Mouse (Mus musculus) heart, postnatal 0 days (tissue): Measurements from ENCODE around the gene Akap12. TPM values are rescaled to one million over a fixed set of nuclear protein-coding genes. Genes with fewer than 3 reads are reported as not detected.

ENCODE experiments used
- ATAC-seq: fragments of 200-750 bp; cut with Nextera tagmentation; 2 replicates; pipeline ENCODE4 v1.8.0; 2017; ENCODE audit warnings: low read depth, moderate number of reproducible peaks, moderate library complexity; ENCODE audit not compliant: insufficient read depth
- DNase-seq: peaks from one replicate; pipeline ENCODE4 v3.0.0-alpha.2; 2016; ENCODE audit warnings: low spot score
- H3K27ac ChIP-seq: fragments of 300-500 bp; sonication (generic); 2 replicates; pipeline ENCODE4 v1.5.1; 2014; ENCODE audit warnings: low read depth, mild to moderate bottlenecking
- H3K27me3 ChIP-seq: fragments of 300-500 bp; sonication (generic); 2 replicates; pipeline ENCODE4 v1.6.1; 2014; ENCODE audit warnings: low read length, mixed read lengths; ENCODE audit not compliant: control insufficient read depth, insufficient read depth
- H3K36me3 ChIP-seq: fragments of 300-500 bp; sonication (generic); replicated peaks from 2 replicates; pipeline ENCODE4 v1.6.1; 2014; ENCODE audit warnings: low read length, mixed read lengths; ENCODE audit not compliant: control insufficient read depth, insufficient read depth
- H3K4me1 ChIP-seq: fragments of 300-500 bp; sonication (generic); 2 replicates; pipeline ENCODE4 v1.6.1; 2014; ENCODE audit warnings: antibody characterized with exemption; ENCODE audit not compliant: control insufficient read depth, insufficient read depth
- H3K4me2 ChIP-seq: fragments of 300-500 bp; sonication (generic); 2 replicates; pipeline ENCODE4 v1.6.1; 2014; ENCODE audit warnings: low read depth, mild to moderate bottlenecking, low read length, moderate library complexity
- H3K4me3 ChIP-seq: fragments of 300-500 bp; sonication (generic); 2 replicates; pipeline ENCODE4 v1.5.1; 2014; ENCODE audit warnings: low read depth, low read length
- H3K9ac ChIP-seq: fragments of 300-500 bp; sonication (generic); replicated peaks from 2 replicates; pipeline ENCODE4 v1.6.1; 2014; ENCODE audit warnings: low read depth, low read length, mixed read lengths
- H3K9me3 ChIP-seq: fragments of 300-500 bp; sonication (generic); replicated peaks from 2 replicates; pipeline ENCODE4 v1.6.1; 2016; ENCODE audit warnings: low read length; ENCODE audit not compliant: control insufficient read depth
- CTCF ChIP-seq: IDR thresholded peaks from 2 replicates; pipeline ENCODE4 v1.5.1; 2016; ENCODE audit warnings: antibody characterized with exemption, control low read depth, low read depth
- EP300 ChIP-seq: IDR thresholded peaks from 2 replicates; pipeline ENCODE4 v1.6.1; 2016; ENCODE audit warnings: antibody characterized with exemption, low read depth
- WGBS: fragments of 180-500 bp; shearing (Covaris S2); extraction: QIAGEN DNeasy Blood & Tissue Kit; methylation state at CpG from one replicate; pipeline ENCODE4 v1.1.7; 2014; 5-methylcytosine and 5-hydroxymethylcytosine counted together
- polyA plus RNA-seq: library from polyadenylated mRNA; unstranded; fragments of >200 nt; fragmentation: Nextera tagmentation; extraction: Ambion mirVana; gene quantifications from 2 replicates; pipeline ENCODE4 v1.2.1, GENCODE M21; 2015
- total RNA-seq: library from RNA; depleted of rRNA; stranded (reverse); fragments of >200 nt; gene quantifications from 2 replicates; pipeline ENCODE4 v1.2.3, GENCODE M21; 2014; ENCODE audit warnings: low replicate concordance

Akap12 gene
- total and polyA plus RNA-seq, 2 experiments from 2014 or later = 19.9 to 26.1 TPM

GRCm38 (mm10) chr10:4386609-4387591 is 120.7 kb downstream of the Akap12 start:
- peak overlapping the region; percentile 85 for H3K4me3 ChIP-seq
- H3K9me3 ChIP-seq = no peaks in the 10 kb centered on the region
- ATAC-seq (peak; percentile 92), DNase-seq (peak; percentile 92)
- peaks cover 47% of the 10 kb centered on the region for H3K4me1 ChIP-seq
- no peaks in the 10 kb centered on the region for H3K36me3 ChIP-seq
- no peaks in the 10 kb centered on the region for H3K27me3 ChIP-seq
- peak overlapping the region; percentile 99 for H3K9ac ChIP-seq
- under 1% methylated on average over 70 of the region's 133 CpGs for WGBS
- peak overlapping the region; percentile 99 for H3K27ac ChIP-seq
- H3K4me2 ChIP-seq = peak overlapping the region; percentile 90
- TF ChIP-seq CTCF (peak; percentile 3; the same call in 1 of the 2 replicates), EP300 (no peak)

GRCm38 (mm10) chr10:4387701-4388383 is 121.7 kb downstream of the Akap12 start, which contains the start of gene Zbtb2:
Zbtb2 (minus strand) TSS chr10:4388108.
- TF ChIP-seq CTCF (no peak), EP300 (no peak)
- DNase-seq (peak; percentile 87), ATAC-seq (peak; percentile 15; the same call in 1 of the 2 replicates)
- WGBS = under 1% methylated on average over 71 of the region's 87 CpGs
- Histone ChIP-seq H3K27me3 (no peaks in the 10 kb centered on the region), H3K4me3 (peak within 1 kb of the TSS; percentile 85), H3K36me3 (peaks cover under 1% of the 10 kb centered on the region; the same call in 1 of the 2 replicates), H3K9ac (peak within 1 kb of the TSS; percentile 99), H3K9me3 (no peaks in the 10 kb centered on the region), H3K27ac (peak within 1 kb of the TSS; percentile 99), H3K4me1 (peaks cover 45% of the 10 kb centered on the region), H3K4me2 (peak within 1 kb of the TSS; percentile 90)

DNA sequence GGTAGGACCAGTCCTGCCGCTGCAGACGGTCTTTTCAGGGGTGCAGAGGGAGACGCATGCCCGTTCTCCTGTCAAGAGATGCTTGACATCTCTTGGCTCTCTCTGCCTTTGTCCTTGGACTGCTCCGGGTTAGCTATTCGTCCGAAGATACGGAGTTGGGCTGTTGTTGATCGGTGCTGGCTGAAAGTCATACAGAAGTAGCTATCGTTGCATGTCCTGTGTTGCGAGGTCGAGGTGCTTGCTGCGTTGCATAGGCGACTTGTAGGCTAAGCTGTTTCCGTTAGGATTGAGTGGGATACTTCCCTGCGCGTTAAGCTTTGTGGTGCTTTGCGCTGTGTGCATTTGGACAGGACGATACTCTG is 122.2 kb downstream of the Akap12 start:
- Histone ChIP-seq H3K4me2 (peak overlapping the region; percentile 90), H3K4me1 (peaks cover 41% of the 10 kb centered on the region), H3K9ac (peak overlapping the region; percentile 99), H3K9me3 (no peaks in the 10 kb centered on the region), H3K36me3 (peaks cover 6% of the 10 kb centered on the region; the same call in 1 of the 2 replicates), H3K4me3 (peak overlapping the region; percentile 85), H3K27me3 (no peaks in the 10 kb centered on the region), H3K27ac (peak overlapping the region; percentile 99)
- ATAC-seq = no peak
- TF ChIP-seq EP300 (no peak), CTCF (no peak)
- WGBS = under 1% methylated on average over 19 of the region's 19 CpGs
- peak; percentile 26 for DNase-seq

DNA sequence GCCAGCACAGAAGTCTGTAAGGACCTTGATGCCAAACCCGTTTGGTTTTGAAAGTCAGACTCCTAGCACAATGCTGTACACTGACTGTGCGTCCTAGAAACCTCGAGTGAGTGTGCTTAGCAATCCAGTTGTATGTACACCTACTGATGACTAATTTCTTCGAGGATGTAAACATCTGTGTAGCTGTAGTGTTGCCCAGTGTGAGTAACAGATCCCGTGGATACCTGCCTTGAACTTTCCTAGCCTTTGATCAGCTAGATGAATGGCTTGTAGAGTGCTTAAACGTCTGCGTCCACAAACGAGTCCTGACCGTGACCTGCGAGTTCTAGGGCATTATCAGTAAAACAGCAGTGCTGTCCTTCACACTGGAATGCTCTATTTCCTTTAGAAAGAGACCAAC is 122.9 kb downstream of the Akap12 start:
- Histone ChIP-seq H3K27me3 (no peaks in the 10 kb centered on the region), H3K27ac (peak overlapping the region; percentile 99), H3K4me1 (peaks cover 40% of the 10 kb centered on the region), H3K9me3 (no peaks in the 10 kb centered on the region), H3K9ac (peak overlapping the region; percentile 99), H3K36me3 (peaks cover 11% of the 10 kb centered on the region), H3K4me3 (peak overlapping the region; percentile 85), H3K4me2 (peak overlapping the region; percentile 90)
- ATAC-seq (no peak), DNase-seq (no peak)
- 6% methylated on average over 10 of the region's 10 CpGs for WGBS
- TF ChIP-seq CTCF = no peak
- TF ChIP-seq EP300 = no peak

GRCm38 (mm10) chr10:4389461-4390112 is 123.4 kb downstream of the Akap12 start:
- Histone ChIP-seq H3K27ac (peak overlapping the region; percentile 99), H3K9ac (peak overlapping the region; percentile 99; the same call in 1 of the 2 replicates), H3K36me3 (peaks cover 17% of the 10 kb centered on the region), H3K4me1 (peaks cover 38% of the 10 kb centered on the region), H3K4me2 (peak overlapping the region; percentile 90), H3K9me3 (no peaks in the 10 kb centered on the region), H3K27me3 (no peaks in the 10 kb centered on the region), H3K4me3 (peak overlapping the region; percentile 85)
- DNase-seq = no peak
- no peak for ATAC-seq
- TF ChIP-seq CTCF (no peak), EP300 (no peak)
- 21% methylated on average over 5 of the region's 5 CpGs for WGBS
